Mouse (Mus musculus) bone marrow macrophage, adult 2 months (primary cell): ENCODE measurements around the gene Cd9.

Experiments
- CTCF ChIP-seq: IDR thresholded peaks from 2 replicates; pipeline ENCODE4 v1.5.1; 2012; ENCODE audit warnings: low read depth, mild to moderate bottlenecking, low read length, moderate library complexity
- POLR2A ChIP-seq: IDR thresholded peaks from 2 replicates; pipeline ENCODE4 v1.6.1; 2012; ENCODE audit warnings: mild to moderate bottlenecking, low read depth, low read length, borderline replicate concordance

DNA sequence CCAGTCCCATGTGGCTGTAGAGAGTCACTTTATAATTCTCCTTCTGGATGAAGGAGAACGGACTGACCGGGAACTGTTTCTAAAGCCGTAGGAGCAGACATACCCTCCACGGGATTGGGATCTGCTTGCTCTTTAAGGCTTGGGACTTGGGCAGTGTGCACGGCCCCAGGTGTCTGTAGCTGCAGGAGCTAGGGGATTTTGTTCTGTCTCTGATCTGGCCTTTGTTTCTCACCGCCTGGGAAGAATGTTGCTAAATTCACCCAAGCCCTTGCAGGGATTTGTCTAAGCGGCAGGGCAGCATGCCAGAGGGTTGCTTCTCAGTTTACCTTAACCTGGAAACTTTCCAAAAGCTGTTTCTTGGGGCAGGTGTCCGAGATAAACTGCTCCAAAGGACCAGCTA lies 32.8 kb downstream of the Cd9 start:
- no peak for TF ChIP-seq CTCF
- no peak for TF ChIP-seq POLR2A
